Mouse (Mus musculus): ENCODE results near the gene Gm3633.
"Not testable (repeated sequence)": the region's sequence is repeated elsewhere in the genome, so short reads cannot be mapped to it uniquely, and the experiment has no call there.

The Gm3633 gene

DNA sequence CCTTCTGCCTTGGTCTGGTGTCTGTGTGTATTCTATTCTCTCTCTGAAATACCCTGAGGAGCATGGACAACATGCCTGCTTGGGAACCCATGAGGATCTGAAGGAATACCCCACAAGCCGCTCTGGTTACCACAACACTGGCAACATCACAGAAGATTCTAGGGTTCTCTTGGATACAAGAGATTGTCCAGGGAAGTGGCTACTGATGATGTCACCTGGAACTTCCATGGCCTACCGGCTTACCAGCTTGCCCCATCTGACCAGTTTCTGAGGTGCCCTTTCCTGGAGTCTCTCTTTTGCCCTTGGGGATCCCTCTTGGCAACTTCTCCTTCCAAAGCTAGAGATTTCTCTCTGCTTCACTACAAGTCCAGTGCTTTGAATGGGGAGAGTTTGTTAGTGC, at the start of gene Gm3633:
Gene Gm3633 (minus strand): TSS at position 101 of the 400 bp plus-strand sequence.
- not testable (repeated sequence) for DNase-seq (ENCODE audit: extremely low spot score)

DNA sequence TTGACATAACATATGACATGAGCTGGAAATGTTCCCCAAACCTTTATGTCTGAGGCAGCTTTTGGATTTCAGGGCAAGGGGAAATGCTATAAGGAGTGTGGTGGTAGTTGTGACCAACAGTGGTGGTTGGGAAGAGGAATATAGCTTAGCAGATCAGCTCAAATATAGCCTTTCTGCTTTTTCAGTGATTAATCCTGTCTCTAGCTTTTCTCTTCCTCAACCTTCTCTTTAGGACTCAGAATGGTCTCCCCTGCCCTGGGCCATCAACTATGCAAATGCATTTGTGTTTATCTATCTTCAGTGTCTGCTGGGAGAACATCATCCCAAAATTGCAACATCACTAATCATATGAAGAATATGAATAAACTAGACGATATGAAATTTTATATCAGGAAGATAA, 13.9 kb upstream of the Gm3633 start, which contains the start of gene Gm10378:
Gene Gm10378 (plus strand): TSS at position 301 of the 400 bp plus-strand sequence.
- not testable (repeated sequence) for DNase-seq (ENCODE audit: extremely low spot score)

GRCm38 (mm10) chr14:42599782-42600181, 41.9 kb downstream of the Gm3633 start, which contains the start of gene Gm17124:
Gene Gm17124, minus strand, starts transcription at chr14:42599882.
- DNase-seq (ENCODE audit: extremely low spot score): not testable (repeated sequence)
